41 mouse cellular contexts compared by ENCODE assay signal in the genomic region with DNA sequence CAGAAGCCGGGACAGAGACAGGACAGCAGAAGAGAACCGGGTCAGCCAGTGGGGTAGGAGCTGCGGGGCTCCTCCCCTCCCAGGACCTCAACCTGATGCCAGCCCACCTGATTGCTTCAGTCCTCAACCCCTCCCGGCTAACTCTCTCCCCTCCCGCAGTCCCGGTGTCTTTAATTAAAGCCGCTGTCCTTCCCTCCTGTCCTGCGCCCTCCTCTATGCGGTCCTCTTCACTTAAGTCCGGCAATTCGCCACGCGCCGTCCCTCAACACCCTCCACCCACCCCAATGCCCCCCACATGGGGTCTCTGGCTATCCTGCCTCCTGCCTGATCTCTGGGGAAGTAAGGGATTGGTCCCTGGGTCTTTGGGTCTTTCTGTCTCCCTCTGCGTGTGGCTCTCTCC. TPM values are rescaled to one million over a fixed set of nuclear protein-coding genes. Genes with fewer than 3 reads are reported as not detected.
DNase-seq lines count a peak whose midpoint lies in the region; ATAC-seq and TF ChIP-seq lines count a peak whose summit lies in the region.
"Had no signal": no experiment of that assay in that cellular context is flagged by ENCODE, and none has a peak within 500 bp of the region (broad histone marks: within the 10 kb centered on the region; RNA-seq: fewer than 3 reads in every experiment).

No protein-coding gene starts in this region.

- H3K9me3 ChIP-seq in forebrain, embryonic 10.5 days = no peaks in the 10 kb centered on the region
- no peaks in the 10 kb centered on the region for H3K9me3 ChIP-seq in forebrain, postnatal 0 days (ENCODE audit: low read length)
- no peaks in the 10 kb centered on the region for H3K9me3 ChIP-seq in limb, embryonic 11.5 days (ENCODE audit: control insufficient read depth, low read length)
- H3K9me3 ChIP-seq in limb, embryonic 10.5 days (replicated peaks) = no peaks in the 10 kb centered on the region
- no peaks in the 10 kb centered on the region for H3K9me3 ChIP-seq in midbrain, embryonic 12.5 days
- H3K9me3 ChIP-seq in midbrain, postnatal 0 days (ENCODE audit: low read length) = no peaks in the 10 kb centered on the region
- H3K9me3 ChIP-seq: embryonic facial prominence, embryonic 15.5 days; forebrain, embryonic 15.5 days; G1E; heart, embryonic 13.5 days; hindbrain, embryonic 15.5 days; intestine, embryonic 15.5 days; limb, embryonic 12.5 days; liver, embryonic 15.5 days; lung, embryonic 15.5 days; megakaryocyte, embryonic 14.5 days; neural tube, embryonic 15.5 days; stomach, embryonic 15.5 days had no signal

- H3K9ac ChIP-seq in forebrain, postnatal 0 days = no peak overlapping the region
- H3K9ac ChIP-seq in limb, embryonic 11.5 days (ENCODE audit: low read length) = no peak overlapping the region
- 0 out of 2 replicates have a peak overlapping the region, but pooled peaks have one; percentile 15 for H3K9ac ChIP-seq in midbrain, embryonic 12.5 days (replicated peaks)
- H3K9ac ChIP-seq in midbrain, postnatal 0 days (replicated peaks; ENCODE audit: low read length, poor library complexity, severe bottlenecking) = no peak overlapping the region
- H3K9ac ChIP-seq: embryonic facial prominence, embryonic 15.5 days; forebrain, embryonic 15.5 days; heart, embryonic 13.5 days; hindbrain, embryonic 15.5 days; intestine, embryonic 15.5 days; limb, embryonic 12.5 days; liver, embryonic 15.5 days; lung, embryonic 15.5 days; neural tube, embryonic 15.5 days; stomach, embryonic 15.5 days had no signal

- H3K4me2 ChIP-seq in forebrain, postnatal 0 days (ENCODE audit: low read depth) = no peak overlapping the region
- H3K4me2 ChIP-seq in limb, embryonic 11.5 days (ENCODE audit: low read depth, severe bottlenecking) = no peak overlapping the region
- peak overlapping the region; percentile 58; the same call in 1 of the 2 replicates for H3K4me2 ChIP-seq in midbrain, embryonic 12.5 days (replicated peaks)
- 0 out of 2 replicates have a peak overlapping the region, but pooled peaks have one; percentile 6 for H3K4me2 ChIP-seq in midbrain, postnatal 0 days (ENCODE audit: low read depth, low read length, poor library complexity, severe bottlenecking)
- H3K4me2 ChIP-seq: embryonic facial prominence, embryonic 15.5 days; forebrain, embryonic 15.5 days; heart, embryonic 13.5 days; hindbrain, embryonic 15.5 days; intestine, embryonic 15.5 days; limb, embryonic 12.5 days; liver, embryonic 15.5 days; lung, embryonic 15.5 days; neural tube, embryonic 15.5 days; stomach, embryonic 15.5 days had no signal

- no peak overlapping the region for H3K27ac ChIP-seq in forebrain, embryonic 10.5 days
- no peak overlapping the region for H3K27ac ChIP-seq in forebrain, postnatal 0 days (ENCODE audit: low read depth, low read length)
- no peak overlapping the region for H3K27ac ChIP-seq in limb, embryonic 11.5 days (replicated peaks; ENCODE audit: low read depth, low read length)
- no peak overlapping the region for H3K27ac ChIP-seq in limb, embryonic 10.5 days
- H3K27ac ChIP-seq in midbrain, embryonic 12.5 days (replicated peaks) = no peak overlapping the region
- no peak overlapping the region for H3K27ac ChIP-seq in midbrain, postnatal 0 days (ENCODE audit: low read depth, low read length)
- H3K27ac ChIP-seq: embryonic facial prominence, embryonic 15.5 days; forebrain, embryonic 15.5 days; gastrocnemius, adult 2 months; heart, adult 2 months; heart, embryonic 13.5 days; hindbrain, embryonic 15.5 days; intestine, embryonic 15.5 days; kidney, postnatal 0 days; limb, embryonic 12.5 days; liver, embryonic 15.5 days; lung, embryonic 15.5 days; neural tube, embryonic 15.5 days; stomach, embryonic 15.5 days had no signal

- under 1% methylated on average over 15 of the region's 15 CpGs for WGBS in forebrain, embryonic 10.5 days
- WGBS in forebrain, postnatal 0 days = 2% methylated on average over 14 of the region's 15 CpGs
- 0% methylated on average over 15 of the region's 15 CpGs for WGBS in limb, embryonic 11.5 days
- 2% methylated on average over 15 of the region's 15 CpGs for WGBS in limb, embryonic 10.5 days
- WGBS in midbrain, embryonic 12.5 days = 0% methylated on average over 15 of the region's 15 CpGs
- under 1% methylated on average over 13 of the region's 15 CpGs for WGBS in midbrain, postnatal 0 days

- no peak for ATAC-seq in forebrain, postnatal 0 days
- no peak for ATAC-seq in limb, embryonic 11.5 days (ENCODE audit: insufficient number of reproducible peaks, low FRiP score, low TSS enrichment, low read depth)
- no peak for ATAC-seq in midbrain, embryonic 12.5 days (ENCODE audit: low FRiP score, low read depth)
- ATAC-seq in midbrain, postnatal 0 days (ENCODE audit: low FRiP score) = no peak
- ATAC-seq: forebrain, embryonic 15.5 days; intestine, embryonic 15.5 days; Patski had no signal

- no peak for DNase-seq in forebrain, embryonic 10.5 days (ENCODE audit: extremely low spot score, low spot score)
- DNase-seq in forebrain, postnatal 0 days = no peak
- peak; percentile 29 for DNase-seq in limb, embryonic 11.5 days (ENCODE audit: low spot score)
- DNase-seq in limb, embryonic 10.5 days (ENCODE audit: low spot score) = no peak
- DNase-seq in midbrain, postnatal 0 days (ENCODE audit: low spot score) = no peak
- DNase-seq in yolk sac, embryonic 10.5 days (ENCODE audit: low spot score) = no peak
- DNase-seq in T-cell, adult 2 months (ENCODE audit: low spot score) = no peak
- DNase-seq: adrenal gland, postnatal 25 days; cerebellum, adult 18-20 months; cerebellum, postnatal 14 days; gastrocnemius, adult 2 months; gastrocnemius, postnatal 36 days; heart, adult 2 months; heart, postnatal 10 days; kidney, adult 8-10 months; layer of hippocampus, postnatal 36 days; lung, postnatal 36 days; retina, postnatal 1 day; right cerebral cortex, postnatal 14 days had no signal

- TF ChIP-seq CTCF in forebrain, postnatal 0 days (IDR thresholded peaks at IDR 0.05; ENCODE audit: low read depth) = no peak
- TF ChIP-seq CTCF in midbrain, postnatal 0 days (IDR thresholded peaks at IDR 0.05) = no peak

- H3K27me3 ChIP-seq in forebrain, embryonic 10.5 days (ENCODE audit: poor library complexity, severe bottlenecking) = peaks cover 93% of the 10 kb centered on the region
- H3K27me3 ChIP-seq in forebrain, postnatal 0 days (ENCODE audit: insufficient read depth, low read length) = peaks cover 45% of the 10 kb centered on the region
- peaks cover 70% of the 10 kb centered on the region for H3K27me3 ChIP-seq in limb, embryonic 11.5 days (ENCODE audit: control insufficient read depth, insufficient read depth, low read length)
- H3K27me3 ChIP-seq in limb, embryonic 10.5 days (ENCODE audit: low read depth, poor library complexity, severe bottlenecking) = peaks cover 97% of the 10 kb centered on the region
- peaks cover 93% of the 10 kb centered on the region for H3K27me3 ChIP-seq in midbrain, embryonic 12.5 days
- peaks cover 48% of the 10 kb centered on the region for H3K27me3 ChIP-seq in midbrain, postnatal 0 days (ENCODE audit: insufficient read depth, low read length)

- peak overlapping the region; percentile 9; the same call in 1 of the 2 replicates for H3K4me3 ChIP-seq in forebrain, embryonic 10.5 days
- no peak overlapping the region for H3K4me3 ChIP-seq in forebrain, postnatal 0 days (ENCODE audit: low read depth, low read length)
- H3K4me3 ChIP-seq in limb, embryonic 11.5 days (ENCODE audit: low read depth, low read length) = no peak overlapping the region
- H3K4me3 ChIP-seq in limb, embryonic 10.5 days = no peak overlapping the region
- peak overlapping the region; percentile 21 for H3K4me3 ChIP-seq in midbrain, embryonic 12.5 days
- peak overlapping the region; percentile 12 for H3K4me3 ChIP-seq in midbrain, postnatal 0 days (ENCODE audit: low read depth, low read length)
- H3K4me3 ChIP-seq: embryonic facial prominence, embryonic 15.5 days; forebrain, embryonic 15.5 days; gastrocnemius, adult 2 months; heart, adult 2 months; heart, embryonic 13.5 days; hindbrain, embryonic 15.5 days; intestine, embryonic 15.5 days; limb, embryonic 12.5 days; liver, embryonic 15.5 days; lung, embryonic 15.5 days; megakaryocyte, embryonic 14.5 days; neural tube, embryonic 15.5 days; stomach, embryonic 15.5 days had no signal

- H3K4me1 ChIP-seq in forebrain, embryonic 10.5 days = peaks cover 59% of the 10 kb centered on the region
- H3K4me1 ChIP-seq in forebrain, postnatal 0 days (ENCODE audit: insufficient read depth) = no peaks in the 10 kb centered on the region; the same call in 1 of the 2 replicates
- no peaks in the 10 kb centered on the region for H3K4me1 ChIP-seq in limb, embryonic 11.5 days (ENCODE audit: control insufficient read depth, insufficient read depth, low read length)
- peaks cover 42% of the 10 kb centered on the region for H3K4me1 ChIP-seq in limb, embryonic 10.5 days
- H3K4me1 ChIP-seq in midbrain, embryonic 12.5 days = peaks cover 21% of the 10 kb centered on the region
- H3K4me1 ChIP-seq in midbrain, postnatal 0 days (ENCODE audit: insufficient read depth, low read length) = 0 out of 2 replicates have a peak, but pooled peaks cover 3% of the 10 kb centered on the region
- H3K4me1 ChIP-seq: liver, embryonic 15.5 days; lung, embryonic 15.5 days had no signal

- H3K36me3 ChIP-seq in forebrain, embryonic 10.5 days (replicated peaks) = peaks cover 12% of the 10 kb centered on the region
- peaks cover 10% of the 10 kb centered on the region for H3K36me3 ChIP-seq in forebrain, postnatal 0 days (ENCODE audit: insufficient read depth)
- H3K36me3 ChIP-seq in limb, embryonic 11.5 days (ENCODE audit: control insufficient read depth, insufficient read depth, low read length) = peaks cover 4% of the 10 kb centered on the region; the same call in 1 of the 2 replicates
- H3K36me3 ChIP-seq in limb, embryonic 10.5 days = peaks cover 11% of the 10 kb centered on the region
- 0 out of 2 replicates have a peak, but pooled peaks cover 3% of the 10 kb centered on the region for H3K36me3 ChIP-seq in midbrain, embryonic 12.5 days
- H3K36me3 ChIP-seq in midbrain, postnatal 0 days (ENCODE audit: insufficient read depth, low read length) = peaks cover 8% of the 10 kb centered on the region; the same call in 1 of the 2 replicates
- H3K36me3 ChIP-seq: intestine, embryonic 15.5 days had no signal

RNA-seq across cellular contexts. Expression of a gene that starts 12.6 kb away (rescaled TPM):
- polyA plus RNA-seq in forebrain, embryonic 10.5 days (2016; fragmentation: Nextera tagmentation; extraction: Ambion mirVana) = not detected in 2 replicates
- 0.54 and 2.1 TPM in 2 replicates for total RNA-seq in forebrain, postnatal 0 days (2014; rRNA removed)
- polyA plus RNA-seq in forebrain, postnatal 0 days (2015; fragmentation: Nextera tagmentation; extraction: Ambion mirVana) = 0.33 and 0.97 TPM in 2 replicates
- polyA plus RNA-seq in limb, embryonic 11.5 days (2014; fragmentation: Nextera tagmentation; extraction: Ambion mirVana) = not detected in 2 replicates
- not detected in 2 replicates for polyA plus RNA-seq in limb, embryonic 10.5 days (2016; fragmentation: Nextera tagmentation; extraction: Ambion mirVana)
- 3.6 and 5.9 TPM in 2 replicates for polyA plus RNA-seq in midbrain, embryonic 12.5 days (2016; fragmentation: Nextera tagmentation; extraction: Ambion mirVana)
- total RNA-seq in midbrain, postnatal 0 days (2014; rRNA removed) = 6.4 and 9.0 TPM in 2 replicates
- polyA plus RNA-seq in midbrain, postnatal 0 days (2015; fragmentation: Nextera tagmentation; extraction: Ambion mirVana) = 3.8 and 4.2 TPM in 2 replicates
- total RNA-seq: adrenal gland, postnatal 25 days; CH12.LX; G1E; gastrocnemius, adult 2 months; gastrocnemius, postnatal 36 days; heart, adult 2 months; heart, postnatal 10 days; layer of hippocampus, postnatal 36 days; left cerebral cortex, postnatal 10 days; liver, adult 2 months had no signal
- polyA plus RNA-seq: C2C12; cortical plate, adult 2 months; embryonic facial prominence, embryonic 15.5 days; G1E; heart, adult 2 months; heart, embryonic 13.5 days; intestine, embryonic 15.5 days; kidney, postnatal 0 days; large intestine, adult 2 months; limb, embryonic 12.5 days; liver, adult 2 months; liver, embryonic 15.5 days; lung, embryonic 15.5 days; Patski; small intestine, adult 2 months; stomach, embryonic 15.5 days had no signal

RNA-seq across cellular contexts. Expression of a gene that starts 28.9 kb away (rescaled TPM):
- 58.2 and 59.2 TPM in 2 replicates for polyA plus RNA-seq in forebrain, embryonic 10.5 days (2016; fragmentation: Nextera tagmentation; extraction: Ambion mirVana)
- total RNA-seq in forebrain, postnatal 0 days (2014; rRNA removed) = 24.5 and 30.3 TPM in 2 replicates
- polyA plus RNA-seq in forebrain, postnatal 0 days (2015; fragmentation: Nextera tagmentation; extraction: Ambion mirVana) = 16.7 and 26.8 TPM in 2 replicates
- 69.9 and 84.4 TPM in 2 replicates for polyA plus RNA-seq in limb, embryonic 11.5 days (2014; fragmentation: Nextera tagmentation; extraction: Ambion mirVana)
- polyA plus RNA-seq in limb, embryonic 10.5 days (2016; fragmentation: Nextera tagmentation; extraction: Ambion mirVana) = 77.1 and 100 TPM in 2 replicates
- polyA plus RNA-seq in midbrain, embryonic 12.5 days (2016; fragmentation: Nextera tagmentation; extraction: Ambion mirVana) = 78.6 and 79.4 TPM in 2 replicates
- 19.1 and 27.5 TPM in 2 replicates for total RNA-seq in midbrain, postnatal 0 days (2014; rRNA removed)
- polyA plus RNA-seq in midbrain, postnatal 0 days (2015; fragmentation: Nextera tagmentation; extraction: Ambion mirVana) = 29.0 and 33.0 TPM in 2 replicates

RNA-seq across cellular contexts. Expression of a gene that starts 34.5 kb away (rescaled TPM):
- 0.25 and 0.55 TPM in 2 replicates for polyA plus RNA-seq in forebrain, embryonic 10.5 days (2016; fragmentation: Nextera tagmentation; extraction: Ambion mirVana)
- total RNA-seq in forebrain, postnatal 0 days (2014; rRNA removed) = 0.15 and 0.33 TPM in 2 replicates
- polyA plus RNA-seq in forebrain, postnatal 0 days (2015; fragmentation: Nextera tagmentation; extraction: Ambion mirVana) = 0.47 and 0.54 TPM in 2 replicates
- polyA plus RNA-seq in limb, embryonic 11.5 days (2014; fragmentation: Nextera tagmentation; extraction: Ambion mirVana) = 0.30 and 0.56 TPM in 2 replicates
- 0.31 and 0.36 TPM in 2 replicates for polyA plus RNA-seq in limb, embryonic 10.5 days (2016; fragmentation: Nextera tagmentation; extraction: Ambion mirVana)
- 0.31 and 0.36 TPM in 2 replicates for polyA plus RNA-seq in midbrain, embryonic 12.5 days (2016; fragmentation: Nextera tagmentation; extraction: Ambion mirVana)
- 0.27 and 0.42 TPM in 2 replicates for total RNA-seq in midbrain, postnatal 0 days (2014; rRNA removed)
- 0.82 and 0.85 TPM in 2 replicates for polyA plus RNA-seq in midbrain, postnatal 0 days (2015; fragmentation: Nextera tagmentation; extraction: Ambion mirVana)
- total RNA-seq: gastrocnemius, adult 2 months had no signal
- polyA plus RNA-seq: Patski had no signal

RNA-seq across cellular contexts. Expression of a gene that starts 40.9 kb away (rescaled TPM):
- polyA plus RNA-seq in forebrain, embryonic 10.5 days (2016; fragmentation: Nextera tagmentation; extraction: Ambion mirVana) = 73.1 and 73.7 TPM in 2 replicates
- 359 and 362 TPM in 2 replicates for total RNA-seq in forebrain, postnatal 0 days (2014; rRNA removed)
- 393 and 448 TPM in 2 replicates for polyA plus RNA-seq in forebrain, postnatal 0 days (2015; fragmentation: Nextera tagmentation; extraction: Ambion mirVana)
- polyA plus RNA-seq in limb, embryonic 11.5 days (2014; fragmentation: Nextera tagmentation; extraction: Ambion mirVana) = 78.1 and 81.4 TPM in 2 replicates
- polyA plus RNA-seq in limb, embryonic 10.5 days (2016; fragmentation: Nextera tagmentation; extraction: Ambion mirVana) = 57.5 and 57.8 TPM in 2 replicates
- 111 and 118 TPM in 2 replicates for polyA plus RNA-seq in midbrain, embryonic 12.5 days (2016; fragmentation: Nextera tagmentation; extraction: Ambion mirVana)
- total RNA-seq in midbrain, postnatal 0 days (2014; rRNA removed) = 516 and 704 TPM in 2 replicates
- polyA plus RNA-seq in midbrain, postnatal 0 days (2015; fragmentation: Nextera tagmentation; extraction: Ambion mirVana) = 466 and 515 TPM in 2 replicates

RNA-seq across cellular contexts. Expression of a gene that starts 47.5 kb away (rescaled TPM):
- 2,087 and 2,135 TPM in 2 replicates for polyA plus RNA-seq in forebrain, embryonic 10.5 days (2016; fragmentation: Nextera tagmentation; extraction: Ambion mirVana)
- total RNA-seq in forebrain, postnatal 0 days (2014; rRNA removed) = 581 and 723 TPM in 2 replicates
- 1,350 and 1,888 TPM in 2 replicates for polyA plus RNA-seq in forebrain, postnatal 0 days (2015; fragmentation: Nextera tagmentation; extraction: Ambion mirVana)
- polyA plus RNA-seq in limb, embryonic 11.5 days (2014; fragmentation: Nextera tagmentation; extraction: Ambion mirVana) = 2,245 and 2,332 TPM in 2 replicates
- polyA plus RNA-seq in limb, embryonic 10.5 days (2016; fragmentation: Nextera tagmentation; extraction: Ambion mirVana) = 2,143 and 2,281 TPM in 2 replicates
- 1,467 and 1,476 TPM in 2 replicates for polyA plus RNA-seq in midbrain, embryonic 12.5 days (2016; fragmentation: Nextera tagmentation; extraction: Ambion mirVana)
- 364 and 448 TPM in 2 replicates for total RNA-seq in midbrain, postnatal 0 days (2014; rRNA removed)
- polyA plus RNA-seq in midbrain, postnatal 0 days (2015; fragmentation: Nextera tagmentation; extraction: Ambion mirVana) = 1,202 and 1,286 TPM in 2 replicates

Comparison
In these comparisons a context has a peak if more than half of its experiments do, and no peak if none do; other contexts are left out.
1. H3K4me3 ChIP-seq: peak in forebrain, embryonic 10.5 days (single experiment), midbrain, embryonic 12.5 days (single experiment) and midbrain, postnatal 0 days (single experiment); none in forebrain, postnatal 0 days (single experiment), limb, embryonic 11.5 days (single experiment) and limb, embryonic 10.5 days (single experiment).
2. H3K4me2 ChIP-seq: peak in midbrain, embryonic 12.5 days (single experiment) and midbrain, postnatal 0 days (single experiment); none in forebrain, postnatal 0 days (single experiment) and limb, embryonic 11.5 days (single experiment).